Mouse (Mus musculus) gastrocnemius, adult 8-10 months (tissue): ENCODE measurements around the gene Naaladl1. TPM values are rescaled to one million over a fixed set of nuclear protein-coding genes. Genes with fewer than 3 reads are reported as not detected.
"Not testable (repeated sequence)": the region's sequence is repeated elsewhere in the genome, so short reads cannot be mapped to it uniquely, and the experiment has no call there.

Experiments
- DNase-seq, 2 experiments: peaks; one replicate each; pipeline ENCODE4 v3.0.0; 2022; ENCODE audit warnings: low spot score in 2 of 2
- total RNA-seq, 4 experiments: library from RNA; stranded (reverse); gene quantifications; 2 replicates each; pipeline ENCODE4 v1.2.4; 2022

Gene Naaladl1
- total RNA-seq, 4 experiments from 2014 or later = not detected

- DNase-seq = peak; percentile 93 to 96
Measured at GRCm38 (mm10) chr19:6127760-6128341, 22.3 kb downstream of the Naaladl1 start, which contains the start of gene Snx15. Snx15 (minus strand) TSS chr19:6128304.

- not testable (repeated sequence) for DNase-seq
Measured at GRCm38 (mm10) chr19:6130414-6131128, 25.0 kb downstream of the Naaladl1 start.

- no peak for DNase-seq
Measured at GRCm38 (mm10) chr19:6132171-6132827, 26.7 kb downstream of the Naaladl1 start.

- DNase-seq = not testable (repeated sequence)
Measured at GRCm38 (mm10) chr19:6133197-6133596, 27.6 kb downstream of the Naaladl1 start.

GRCm38 (mm10) chr19:6136397-6136796 is 30.8 kb downstream of the Naaladl1 start:
- no peak for DNase-seq

- no peak for DNase-seq
Measured at GRCm38 (mm10) chr19:6139701-6140100, 34.1 kb downstream of the Naaladl1 start.

- peak in 1 of 2 experiments; percentile 24 for DNase-seq
Measured at GRCm38 (mm10) chr19:6140374-6140677, 34.7 kb downstream of the Naaladl1 start.

- DNase-seq = peak; percentile 82 to 86
Measured at GRCm38 (mm10) chr19:6140678-6141393, 35.3 kb downstream of the Naaladl1 start, which contains the start of gene Batf2. Batf2 (plus strand) TSS chr19:6140983.

- peak; percentile 57 to 60 for DNase-seq
Measured at GRCm38 (mm10) chr19:6141394-6141749, 35.8 kb downstream of the Naaladl1 start, which contains the start of gene Arl2. Arl2 (minus strand) TSS chr19:6141548.

- no peak for DNase-seq
Measured at GRCm38 (mm10) chr19:6144842-6145241, 39.3 kb downstream of the Naaladl1 start.

GRCm38 (mm10) chr19:6155174-6155573 is 49.6 kb downstream of the Naaladl1 start:
- DNase-seq = no peak

GRCm38 (mm10) chr19:6156372-6156771 is 50.8 kb downstream of the Naaladl1 start:
- DNase-seq = no peak

GRCm38 (mm10) chr19:6157220-6157619 is 51.6 kb downstream of the Naaladl1 start:
- no peak for DNase-seq

- DNase-seq = peak; percentile 11 to 20
Measured at GRCm38 (mm10) chr19:6163872-6164547, 58.4 kb downstream of the Naaladl1 start.

Other genes with a start within 250 kb of the Naaladl1 start
- 1 to 10 TPM; 2.7 to 4.5 (median 3.0) TPM for gene Frmd8, start 230.5 kb upstream of the Naaladl1 start, total RNA-seq
- 1 to 10 TPM in 3 of 4 experiments, under 1 TPM in 1; 0.80 to 1.3 (median 1.1) TPM for gene Slc25a45, start 228.0 kb upstream of the Naaladl1 start, total RNA-seq
- gene Tigd3, start 211.6 kb upstream of the Naaladl1 start, total RNA-seq = under 1 TPM; 0.12 to 0.34 (median 0.26) TPM
- gene Dpf2, start 192.8 kb upstream of the Naaladl1 start, total RNA-seq = 10 to 100 TPM; 70.5 to 97.8 (median 77.4) TPM
- 1 to 10 TPM; 8.6 to 9.9 (median 8.7) TPM for gene Cdc42ep2, start 181.0 kb upstream of the Naaladl1 start, total RNA-seq
- 1 to 10 TPM; 4.5 to 9.4 (median 7.2) TPM for gene Pola2, start 141.6 kb upstream of the Naaladl1 start, total RNA-seq
- gene Slc22a20, start 119.6 kb upstream of the Naaladl1 start, total RNA-seq = not detected
- 100 to 1,000 TPM in 1 of 4 experiments, 10 to 100 TPM in 3; 85.0 to 113 (median 89.0) TPM for gene Capn1, start 89.9 kb upstream of the Naaladl1 start, total RNA-seq
- gene Syvn1, start 59.2 kb upstream of the Naaladl1 start, total RNA-seq = 10 to 100 TPM; 14.5 to 19.6 (median 18.7) TPM
- gene Mrpl49, start 48.0 kb upstream of the Naaladl1 start, total RNA-seq = 10 to 100 TPM; 21.2 to 23.0 (median 22.3) TPM
- gene Fau, start 47.9 kb upstream of the Naaladl1 start, total RNA-seq = 100 to 1,000 TPM; 428 to 532 (median 479) TPM
- 10 to 100 TPM; 10.2 to 11.3 (median 11.0) TPM for gene Znhit2, start 44.6 kb upstream of the Naaladl1 start, total RNA-seq
- gene Tm7sf2, start 37.4 kb upstream of the Naaladl1 start, total RNA-seq = 1 to 10 TPM; 2.5 to 5.5 (median 4.0) TPM
- gene Vps51, start 28.6 kb upstream of the Naaladl1 start, total RNA-seq = 10 to 100 TPM; 17.0 to 23.5 (median 20.4) TPM
- not detected for gene Tmem262, start 25.7 kb upstream of the Naaladl1 start, total RNA-seq
- not detected for gene Gm28374, start 23.5 kb upstream of the Naaladl1 start, total RNA-seq
- gene Zfpl1, start 20.8 kb upstream of the Naaladl1 start, total RNA-seq = 10 to 100 TPM; 11.0 to 15.0 (median 11.7) TPM
- not detected for gene Cdca5, start 20.8 kb upstream of the Naaladl1 start, total RNA-seq
- not detected for gene AC131692.1, start 11.4 kb upstream of the Naaladl1 start, total RNA-seq
- 10 to 100 TPM in 3 of 4 experiments, 1 to 10 TPM in 1; 8.8 to 11.4 (median 11.3) TPM for gene Sac3d1, start 12.9 kb downstream of the Naaladl1 start, total RNA-seq
- gene Snx15, start 22.5 kb downstream of the Naaladl1 start, total RNA-seq = 10 to 100 TPM in 2 of 4 experiments, 1 to 10 TPM in 2; 8.0 to 10.9 (median 9.7) TPM
- gene Batf2, start 35.2 kb downstream of the Naaladl1 start, total RNA-seq = under 1 TPM; 0.24 to 0.44 (median 0.41) TPM
- 10 to 100 TPM; 68.5 to 81.8 (median 69.9) TPM for gene Arl2, start 35.8 kb downstream of the Naaladl1 start, total RNA-seq
- gene Majin, start 78.6 kb downstream of the Naaladl1 start, total RNA-seq = not detected
- gene Gpha2, start 120.6 kb downstream of the Naaladl1 start, total RNA-seq = not detected
- gene Ppp2r5b, start 130.1 kb downstream of the Naaladl1 start, total RNA-seq = 10 to 100 TPM; 34.2 to 39.2 (median 36.4) TPM
- 10 to 100 TPM; 16.5 to 18.9 (median 18.6) TPM for gene Atg2a, start 135.9 kb downstream of the Naaladl1 start, total RNA-seq
- 10 to 100 TPM; 24.1 to 29.2 (median 26.5) TPM for gene Ehd1, start 170.9 kb downstream of the Naaladl1 start, total RNA-seq
- gene Cdc42bpg, start 200.7 kb downstream of the Naaladl1 start, total RNA-seq = 10 to 100 TPM in 1 of 4 experiments, 1 to 10 TPM in 3; 7.6 to 11.5 (median 8.5) TPM
- gene Men1, start 229.2 kb downstream of the Naaladl1 start, total RNA-seq = 1 to 10 TPM; 5.3 to 7.9 (median 6.3) TPM
- gene Map4k2, start 235.4 kb downstream of the Naaladl1 start, total RNA-seq = 10 to 100 TPM in 1 of 4 experiments, 1 to 10 TPM in 3; 6.9 to 10.7 (median 8.0) TPM